Mouse (Mus musculus) kidney, postnatal 0 days (tissue): ENCODE results near the gene Rhbdd1. TPM values are rescaled to one million over a fixed set of nuclear protein-coding genes. Genes with fewer than 3 reads are reported as not detected.
A peak's percentile ranks its signal among the peaks of the same experiment; 100 is the strongest.

Source experiments
- ATAC-seq: fragments of 200-750 bp; cut with Nextera tagmentation; replicated peaks from 2 replicates; pipeline ENCODE4 v1.8.0; 2017; ENCODE audit warnings: low read depth, moderate number of reproducible peaks, moderate TSS enrichment, moderate library complexity; ENCODE audit not compliant: low FRiP score
- DNase-seq: peaks from one replicate; pipeline ENCODE4 v3.0.0-alpha.2; 2016; ENCODE audit warnings: low spot score
- H3K27ac ChIP-seq: fragments of 300-500 bp; sonication (generic); 2 replicates; pipeline ENCODE4 v1.5.1; 2014; ENCODE audit warnings: mild to moderate bottlenecking
- H3K27me3 ChIP-seq: fragments of 300-500 bp; sonication (generic); 2 replicates; pipeline ENCODE4 v1.6.1; 2014; ENCODE audit warnings: low read length, mixed read lengths; ENCODE audit not compliant: insufficient read depth
- H3K36me3 ChIP-seq: fragments of 300-500 bp; sonication (generic); 2 replicates; pipeline ENCODE4 v1.6.1; 2014; ENCODE audit warnings: low read length, mixed read lengths; ENCODE audit not compliant: insufficient read depth
- H3K4me1 ChIP-seq: fragments of 300-500 bp; sonication (generic); replicated peaks from 2 replicates; pipeline ENCODE4 v1.6.1; 2014; ENCODE audit warnings: antibody characterized with exemption, low read length, mixed read lengths; ENCODE audit not compliant: insufficient read depth
- H3K4me2 ChIP-seq: fragments of 300-500 bp; sonication (generic); 2 replicates; pipeline ENCODE4 v1.6.1; 2014; ENCODE audit warnings: mild to moderate bottlenecking, low read length, moderate library complexity, mixed read lengths
- H3K4me3 ChIP-seq: fragments of 300-500 bp; sonication (generic); replicated peaks from 2 replicates; pipeline ENCODE4 v1.5.1; 2014; ENCODE audit warnings: low read depth, low read length
- H3K9ac ChIP-seq: fragments of 300-500 bp; sonication (generic); 2 replicates; pipeline ENCODE4 v1.6.1; 2014; ENCODE audit warnings: low read depth, low read length
- H3K9me3 ChIP-seq: fragments of 300-500 bp; sonication (generic); replicated peaks from 2 replicates; pipeline ENCODE4 v1.6.1; 2016; ENCODE audit warnings: low read length, inconsistent platforms, mixed read lengths
- CTCF ChIP-seq: IDR thresholded peaks from 2 replicates; pipeline ENCODE4 v1.5.1; 2016; ENCODE audit warnings: antibody characterized with exemption, low read depth, mild to moderate bottlenecking, moderate library complexity
- WGBS: fragments of 180-500 bp; shearing (Covaris S2); extraction: QIAGEN DNeasy Blood & Tissue Kit; methylation state at CpG from one replicate; pipeline ENCODE4 v1.1.7; 2014; 5-methylcytosine and 5-hydroxymethylcytosine counted together
- polyA plus RNA-seq: library from polyadenylated mRNA; unstranded; fragments of >200 nt; fragmentation: Nextera tagmentation; extraction: Ambion mirVana; gene quantifications from 2 replicates; pipeline ENCODE4 v1.2.1, GENCODE M21; 2015

Rhbdd1 gene
- polyA plus RNA-seq, 1 experiment from 2014 or later = 8.0 TPM

DNA sequence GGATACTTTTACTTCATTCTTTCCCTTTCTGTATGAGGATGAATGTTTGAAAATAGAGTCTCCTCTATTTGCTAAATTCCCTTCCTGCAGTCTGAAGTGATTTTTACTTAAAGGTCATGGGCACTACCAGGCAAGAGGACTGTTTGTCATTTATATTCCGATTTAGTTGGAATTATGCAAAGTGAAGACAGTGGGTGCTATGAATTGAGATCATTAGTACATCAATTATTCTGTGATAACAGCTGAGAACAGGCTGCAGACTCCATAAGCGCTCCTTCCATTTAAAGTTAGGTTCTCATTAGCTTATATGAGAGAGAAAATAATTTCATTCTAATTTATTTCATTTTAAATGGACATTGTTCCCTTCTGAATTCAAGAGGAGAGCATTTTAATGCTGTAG is 37.5 kb downstream of the Rhbdd1 start:
- 92% methylated on average over 2 of the region's 2 CpGs for WGBS
- H3K36me3 ChIP-seq = no peaks in the 10 kb centered on the region
- H3K27ac ChIP-seq = no peak overlapping the region

DNA sequence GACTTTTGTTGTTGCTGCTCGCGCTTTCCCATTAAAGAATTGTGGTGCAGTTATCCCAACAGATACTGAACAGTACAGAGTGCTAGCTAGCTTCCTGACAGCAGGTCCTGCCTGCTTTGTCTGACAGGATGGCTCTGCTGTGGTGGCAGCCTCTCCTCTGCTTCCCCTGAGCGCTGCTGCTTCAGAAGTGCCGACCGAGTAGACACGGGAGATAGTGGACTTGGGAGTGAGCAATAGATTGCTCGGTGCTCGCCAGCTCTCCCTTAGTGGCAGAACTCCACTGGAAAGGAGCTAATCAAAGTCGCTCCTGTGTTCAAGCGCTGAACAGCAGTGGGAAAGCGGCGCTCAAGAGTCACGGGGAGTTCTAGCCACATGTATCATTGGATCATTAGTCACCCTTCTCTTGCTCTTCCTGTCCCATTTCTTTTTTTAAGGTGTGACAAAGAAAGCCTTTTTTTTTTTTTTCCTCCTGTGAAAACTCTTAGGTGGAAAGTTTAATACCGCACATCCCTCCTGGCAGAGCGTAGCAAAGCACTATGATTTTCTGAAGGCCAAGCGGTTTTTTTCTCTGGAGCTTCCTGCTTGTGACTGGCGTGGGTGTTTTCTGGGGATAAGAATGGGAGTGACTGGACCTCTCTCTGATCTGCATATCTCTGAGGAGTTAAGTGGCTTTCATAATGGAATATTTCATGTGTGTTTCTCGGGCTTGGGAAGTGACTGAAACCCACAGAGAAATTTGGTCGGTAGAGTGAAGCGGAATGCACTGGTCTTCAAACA is 42.8 kb downstream of the Rhbdd1 start:
- H3K4me1 ChIP-seq = no peaks in the 10 kb centered on the region
- H3K4me3 ChIP-seq = no peak overlapping the region
- DNase-seq (peak; percentile 17), ATAC-seq (no peak)
- no peak overlapping the region for H3K27ac ChIP-seq
- WGBS = 52% methylated on average over 20 of the region's 20 CpGs
- no peak overlapping the region for H3K9ac ChIP-seq
- H3K27me3 ChIP-seq = no peaks in the 10 kb centered on the region
- no peaks in the 10 kb centered on the region for H3K9me3 ChIP-seq
- peak overlapping the region; percentile 39 for H3K4me2 ChIP-seq
- no peak for TF ChIP-seq CTCF
- no peaks in the 10 kb centered on the region for H3K36me3 ChIP-seq

More for the DNA sequence above, 37.5 kb downstream of the Rhbdd1 start:
- no peak overlapping the region for H3K4me2 ChIP-seq
- H3K9ac ChIP-seq = no peak overlapping the region
- H3K4me3 ChIP-seq = no peak overlapping the region
- H3K9me3 ChIP-seq = no peaks in the 10 kb centered on the region
- ATAC-seq (no peak), DNase-seq (no peak)
- no peak for TF ChIP-seq CTCF
- H3K27me3 ChIP-seq = no peaks in the 10 kb centered on the region
- H3K4me1 ChIP-seq = no peaks in the 10 kb centered on the region

DNA sequence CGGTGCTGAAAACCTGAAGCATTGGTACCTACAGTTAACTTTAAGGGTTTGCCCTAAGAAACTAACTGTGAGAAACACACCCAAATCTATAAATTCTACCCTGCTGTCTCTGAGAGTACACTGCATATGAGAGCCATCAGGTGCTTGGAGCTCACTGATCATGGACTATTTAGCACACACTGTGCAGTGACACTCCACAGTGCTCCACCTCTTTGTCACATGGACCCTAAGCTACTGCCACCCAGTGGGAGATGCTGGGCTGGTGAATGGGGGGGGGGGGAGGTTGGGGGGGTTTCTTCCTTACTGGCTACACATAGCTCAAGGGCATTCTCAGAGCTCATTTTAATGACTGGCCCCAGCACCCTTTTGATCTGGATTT is 43.4 kb downstream of the Rhbdd1 start:
- no peak for TF ChIP-seq CTCF
- Histone ChIP-seq H3K4me1 (no peaks in the 10 kb centered on the region), H3K9me3 (no peaks in the 10 kb centered on the region), H3K4me3 (no peak overlapping the region), H3K27ac (no peak overlapping the region), H3K9ac (no peak overlapping the region), H3K36me3 (no peaks in the 10 kb centered on the region), H3K4me2 (peak overlapping the region; percentile 39; the same call in 1 of the 2 replicates), H3K27me3 (no peaks in the 10 kb centered on the region)
- WGBS = 68% methylated on average over 1 of the region's 1 CpGs
- no peak for ATAC-seq
- no peak for DNase-seq

DNA sequence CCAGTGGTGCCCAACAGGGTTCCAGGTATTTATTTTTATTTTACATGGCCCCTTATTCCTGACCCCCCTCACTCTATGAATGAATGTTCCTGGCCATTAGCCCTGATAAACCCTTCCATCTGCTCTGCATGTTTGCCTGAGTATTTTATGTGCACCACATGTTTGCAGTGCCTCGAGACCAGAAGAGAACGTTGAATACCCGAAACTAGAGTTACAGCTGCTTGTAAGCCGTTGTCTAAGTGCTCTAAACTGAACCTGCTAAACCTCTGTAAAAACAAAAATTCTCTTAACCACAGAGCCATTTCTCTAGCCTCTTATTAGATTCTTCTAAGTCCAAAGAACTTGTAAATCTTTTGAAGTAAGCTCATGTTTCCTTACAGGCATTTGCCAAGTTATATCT is 45.0 kb downstream of the Rhbdd1 start:
- Histone ChIP-seq H3K4me1 (no peaks in the 10 kb centered on the region), H3K9ac (no peak overlapping the region), H3K36me3 (no peaks in the 10 kb centered on the region), H3K4me3 (no peak overlapping the region), H3K27me3 (no peaks in the 10 kb centered on the region), H3K27ac (no peak overlapping the region), H3K4me2 (no peak overlapping the region), H3K9me3 (no peaks in the 10 kb centered on the region)
- no peak for ATAC-seq
- DNase-seq = peak; percentile 54
- no peak for TF ChIP-seq CTCF
- 28% methylated on average over 4 of the region's 4 CpGs for WGBS

DNA sequence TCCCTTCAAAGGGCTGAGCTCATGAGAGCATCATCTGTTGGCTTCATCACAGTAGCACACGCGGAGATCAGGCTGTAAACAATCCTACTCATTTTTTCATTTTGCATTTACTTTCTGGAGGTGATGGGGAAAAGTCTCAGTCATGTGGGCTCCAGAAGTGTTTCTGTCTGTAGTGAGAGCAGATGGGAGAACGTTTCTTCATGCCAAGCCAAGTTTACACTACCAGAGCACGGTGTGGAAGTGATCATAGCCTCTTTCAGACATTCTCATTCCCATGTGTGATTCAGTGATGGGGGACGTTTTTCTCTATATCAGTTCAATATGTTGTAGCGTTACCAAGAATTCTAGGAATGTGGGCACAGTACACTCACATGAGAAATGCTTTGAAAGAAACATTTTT is 45.9 kb downstream of the Rhbdd1 start:
- Histone ChIP-seq H3K4me3 (no peak overlapping the region), H3K9ac (no peak overlapping the region), H3K4me2 (no peak overlapping the region), H3K27me3 (no peaks in the 10 kb centered on the region), H3K9me3 (no peaks in the 10 kb centered on the region), H3K27ac (no peak overlapping the region), H3K4me1 (no peaks in the 10 kb centered on the region), H3K36me3 (no peaks in the 10 kb centered on the region)
- TF ChIP-seq CTCF = no peak
- 76% methylated on average over 6 of the region's 6 CpGs for WGBS
- no peak for DNase-seq
- no peak for ATAC-seq

DNA sequence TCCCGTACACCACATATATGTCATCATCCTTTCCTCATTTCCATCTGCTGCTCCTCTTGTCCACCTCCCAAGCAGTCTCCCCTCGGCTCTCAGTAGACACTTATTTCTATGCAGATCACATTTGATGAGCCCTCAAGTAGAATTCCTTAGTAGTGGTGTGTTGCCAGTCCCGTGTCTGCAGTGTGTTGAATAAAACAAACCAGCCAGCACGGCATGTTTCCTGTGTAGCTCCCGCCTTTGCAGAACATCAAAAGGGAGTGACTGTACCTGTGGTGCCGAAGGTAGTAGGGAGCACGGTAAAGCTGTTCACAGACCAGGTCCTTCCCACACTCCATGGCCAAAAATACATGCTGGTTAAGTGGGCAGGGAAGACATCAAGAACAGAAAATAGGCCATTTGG is 47.8 kb downstream of the Rhbdd1 start:
- 85% methylated on average over 7 of the region's 7 CpGs for WGBS

DNA sequence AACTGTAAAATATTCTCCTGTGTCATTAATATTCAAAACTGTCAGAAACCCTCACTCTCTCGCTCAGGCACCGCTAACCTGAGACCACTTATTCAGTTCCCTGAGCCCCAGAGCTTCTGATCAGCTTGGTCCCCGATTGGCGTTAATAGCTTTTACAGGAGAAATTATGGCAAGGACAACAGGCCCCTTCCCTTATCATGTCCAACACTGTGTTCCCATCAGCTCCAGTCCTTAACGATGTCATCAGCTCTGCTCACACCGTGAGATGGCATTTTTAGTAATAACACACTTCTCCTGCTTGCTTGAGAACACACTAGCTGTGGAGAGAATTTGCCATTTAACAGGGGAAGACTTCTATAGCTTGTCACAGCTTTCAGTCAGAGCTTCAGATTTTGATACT is 48.2 kb downstream of the Rhbdd1 start:
- TF ChIP-seq CTCF = no peak
- H3K36me3 ChIP-seq = no peaks in the 10 kb centered on the region
- no peak for ATAC-seq
- H3K4me1 ChIP-seq = no peaks in the 10 kb centered on the region
- H3K27ac ChIP-seq = no peak overlapping the region
- no peaks in the 10 kb centered on the region for H3K27me3 ChIP-seq
- H3K9ac ChIP-seq = no peak overlapping the region
- DNase-seq = no peak
- H3K9me3 ChIP-seq = no peaks in the 10 kb centered on the region
- no peak overlapping the region for H3K4me2 ChIP-seq
- no peak overlapping the region for H3K4me3 ChIP-seq
- WGBS = 72% methylated on average over 6 of the region's 6 CpGs

More for the DNA sequence above, 47.8 kb downstream of the Rhbdd1 start:
- Histone ChIP-seq H3K9ac (no peak overlapping the region), H3K27ac (no peak overlapping the region), H3K27me3 (no peaks in the 10 kb centered on the region), H3K4me3 (no peak overlapping the region), H3K4me2 (no peak overlapping the region), H3K4me1 (no peaks in the 10 kb centered on the region), H3K36me3 (no peaks in the 10 kb centered on the region), H3K9me3 (no peaks in the 10 kb centered on the region)
- DNase-seq = no peak
- no peak for ATAC-seq
- no peak for TF ChIP-seq CTCF
